Mouse (Mus musculus): Measurements from ENCODE around the gene Pip5k1c. TPM values are rescaled to one million over a fixed set of nuclear protein-coding genes. Genes with fewer than 3 reads are reported as not detected.

The Pip5k1c gene
- total RNA-seq (2015; ENCODE audit: low replicate concordance): 9.6 and 11.3 TPM in 2 replicates
- total RNA-seq (2017; ENCODE audit: low replicate concordance): 10.8 and 11.3 TPM in 2 replicates

DNA sequence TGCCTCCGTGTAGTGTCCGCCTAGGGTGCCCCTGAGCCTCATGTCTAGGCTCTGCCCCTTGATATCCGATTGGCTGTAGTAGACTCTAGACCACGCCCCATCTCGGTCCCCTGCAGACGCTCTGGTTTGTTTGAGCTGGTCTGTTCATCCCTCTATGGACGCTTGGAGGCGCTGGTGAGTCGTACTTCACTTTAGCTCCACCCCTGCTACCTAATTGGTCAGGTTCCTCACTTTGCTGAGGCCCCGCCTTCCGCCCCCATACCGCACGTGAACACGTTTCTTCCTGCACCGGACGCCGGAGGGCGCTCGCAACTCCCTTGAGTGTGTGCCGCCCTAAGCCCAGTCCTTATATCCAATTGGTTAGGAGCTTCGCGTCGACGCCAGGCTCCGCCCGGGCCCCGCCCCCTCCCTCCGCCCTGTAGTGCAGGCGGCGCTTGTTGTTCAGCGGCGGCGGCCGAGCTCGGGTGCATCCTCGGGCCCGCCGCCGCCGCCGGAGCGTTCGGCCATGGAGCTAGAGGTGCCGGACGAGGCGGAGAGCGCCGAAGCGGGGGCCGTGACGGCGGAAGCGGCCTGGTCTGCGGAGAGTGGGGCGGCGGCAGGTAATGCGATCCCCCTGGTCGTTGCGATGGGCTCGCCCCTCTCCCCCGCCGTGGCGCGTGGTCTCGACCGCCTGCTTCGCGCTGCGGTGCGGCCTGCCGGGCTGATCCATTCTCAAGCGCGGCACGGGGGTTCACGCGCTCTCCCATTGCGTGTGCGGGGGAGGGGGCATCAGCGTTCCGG, at the start of gene Pip5k1c:
Gene Pip5k1c (plus strand): TSS at position 410 of the 780 bp plus-strand sequence.
- ATAC-seq (replicated peaks; ENCODE audit: low FRiP score, poor library complexity, severe bottlenecking): peak; percentile 81

DNA sequence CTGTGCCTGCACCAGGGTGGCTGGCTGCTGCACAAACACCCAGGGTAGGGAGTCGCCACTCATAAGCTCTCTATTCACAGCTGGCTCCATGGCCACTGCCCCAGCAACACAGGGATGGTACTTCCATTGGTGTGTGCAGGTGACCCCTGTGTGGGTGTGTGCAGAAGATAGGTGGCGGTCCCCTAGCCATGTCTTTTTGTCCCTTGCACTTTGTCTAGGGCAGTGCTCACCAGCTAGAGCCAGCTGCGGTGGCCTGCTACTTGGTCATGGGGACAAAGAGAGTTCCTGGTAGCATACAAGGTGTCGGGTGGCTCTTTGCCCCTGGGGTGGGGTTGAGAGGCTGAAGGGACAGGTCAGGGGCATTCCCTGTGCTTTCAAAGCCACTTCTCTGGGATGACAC, 48.6 kb upstream of the Pip5k1c start:
- no peak for ATAC-seq (replicated peaks; ENCODE audit: low FRiP score, poor library complexity, severe bottlenecking)

DNA sequence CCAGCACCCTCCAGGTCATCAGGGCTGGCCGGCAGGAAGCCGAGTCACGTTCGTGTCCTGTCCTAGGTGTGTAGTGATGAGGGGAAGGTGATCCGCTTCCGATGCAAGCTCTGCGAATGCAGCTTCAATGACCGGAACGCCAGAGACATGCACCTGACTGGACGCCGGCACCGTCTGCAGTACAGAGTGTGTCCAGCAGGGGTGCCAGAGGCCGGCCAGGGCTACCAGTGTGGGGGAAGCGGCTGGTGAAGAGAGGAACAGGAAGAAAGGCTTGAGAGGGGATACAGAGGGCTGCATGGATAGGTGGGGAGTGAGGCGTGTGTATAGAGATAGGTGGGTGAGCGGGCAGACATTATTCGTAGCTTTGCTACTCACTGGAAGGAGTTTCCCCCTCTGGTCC, 48.2 kb upstream of the Pip5k1c start:
- ATAC-seq (replicated peaks; ENCODE audit: low FRiP score, poor library complexity, severe bottlenecking): peak; percentile 71

DNA sequence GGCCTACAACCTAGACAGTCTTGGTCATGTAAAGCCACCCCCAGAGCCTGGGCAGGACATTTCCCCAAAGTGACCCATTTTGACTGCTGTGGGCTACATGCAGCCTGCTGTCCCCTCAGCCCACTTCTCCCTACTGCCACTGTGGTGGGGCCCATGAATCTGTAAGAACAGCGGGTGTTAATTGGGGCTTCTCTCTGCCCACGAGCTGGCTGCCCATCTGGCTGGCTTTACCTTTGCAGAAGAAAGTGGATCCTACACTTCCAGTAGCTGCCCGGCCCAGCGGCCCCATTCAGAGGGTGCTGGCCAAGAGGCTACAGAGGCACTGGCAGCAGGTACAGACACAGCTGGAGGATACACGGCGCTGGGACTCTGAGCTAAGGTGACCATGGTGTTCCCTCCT, 47.6 kb upstream of the Pip5k1c start:
- ATAC-seq (replicated peaks; ENCODE audit: low FRiP score, poor library complexity, severe bottlenecking): no peak

DNA sequence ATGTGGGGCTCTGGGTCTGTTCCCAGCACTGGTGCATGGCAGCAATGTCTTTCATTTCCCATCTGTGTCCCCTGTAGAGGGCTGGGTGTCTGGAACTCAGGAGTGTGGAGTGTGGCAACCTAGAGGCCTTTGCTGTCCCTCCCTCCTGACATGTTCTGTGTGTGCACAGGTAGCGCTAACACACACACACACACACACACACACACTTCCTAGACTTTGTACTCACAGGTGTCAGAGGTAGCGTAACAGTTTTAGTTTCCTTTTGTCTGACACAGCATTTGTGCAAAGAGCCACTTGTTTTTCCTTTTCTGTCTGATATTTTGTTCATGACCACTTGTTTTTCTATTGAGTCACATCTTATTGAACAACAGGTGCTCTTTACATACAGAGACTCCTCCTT, 45.0 kb upstream of the Pip5k1c start:
- no peak for ATAC-seq (replicated peaks; ENCODE audit: low FRiP score, poor library complexity, severe bottlenecking)

DNA sequence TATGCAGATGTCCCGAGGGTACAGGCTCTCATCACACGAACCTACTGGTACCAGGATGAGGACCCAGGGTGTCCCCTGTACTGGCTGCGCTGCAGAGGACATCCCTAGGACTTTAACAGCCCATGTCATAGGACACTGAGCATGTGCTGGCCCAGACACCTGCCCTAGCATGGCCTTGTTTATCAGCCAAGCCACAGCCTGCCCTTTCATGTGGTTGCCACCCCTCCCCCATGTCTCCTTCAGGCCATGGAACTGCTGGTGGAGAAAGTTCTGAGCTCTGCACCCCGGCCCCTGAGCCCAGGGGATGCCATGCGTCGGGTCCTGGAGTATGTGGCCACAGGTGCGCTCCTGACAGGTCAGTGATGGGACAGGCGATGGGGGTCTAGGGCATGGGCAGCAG, 43.3 kb upstream of the Pip5k1c start:
- no peak for ATAC-seq (replicated peaks; ENCODE audit: low FRiP score, poor library complexity, severe bottlenecking)

DNA sequence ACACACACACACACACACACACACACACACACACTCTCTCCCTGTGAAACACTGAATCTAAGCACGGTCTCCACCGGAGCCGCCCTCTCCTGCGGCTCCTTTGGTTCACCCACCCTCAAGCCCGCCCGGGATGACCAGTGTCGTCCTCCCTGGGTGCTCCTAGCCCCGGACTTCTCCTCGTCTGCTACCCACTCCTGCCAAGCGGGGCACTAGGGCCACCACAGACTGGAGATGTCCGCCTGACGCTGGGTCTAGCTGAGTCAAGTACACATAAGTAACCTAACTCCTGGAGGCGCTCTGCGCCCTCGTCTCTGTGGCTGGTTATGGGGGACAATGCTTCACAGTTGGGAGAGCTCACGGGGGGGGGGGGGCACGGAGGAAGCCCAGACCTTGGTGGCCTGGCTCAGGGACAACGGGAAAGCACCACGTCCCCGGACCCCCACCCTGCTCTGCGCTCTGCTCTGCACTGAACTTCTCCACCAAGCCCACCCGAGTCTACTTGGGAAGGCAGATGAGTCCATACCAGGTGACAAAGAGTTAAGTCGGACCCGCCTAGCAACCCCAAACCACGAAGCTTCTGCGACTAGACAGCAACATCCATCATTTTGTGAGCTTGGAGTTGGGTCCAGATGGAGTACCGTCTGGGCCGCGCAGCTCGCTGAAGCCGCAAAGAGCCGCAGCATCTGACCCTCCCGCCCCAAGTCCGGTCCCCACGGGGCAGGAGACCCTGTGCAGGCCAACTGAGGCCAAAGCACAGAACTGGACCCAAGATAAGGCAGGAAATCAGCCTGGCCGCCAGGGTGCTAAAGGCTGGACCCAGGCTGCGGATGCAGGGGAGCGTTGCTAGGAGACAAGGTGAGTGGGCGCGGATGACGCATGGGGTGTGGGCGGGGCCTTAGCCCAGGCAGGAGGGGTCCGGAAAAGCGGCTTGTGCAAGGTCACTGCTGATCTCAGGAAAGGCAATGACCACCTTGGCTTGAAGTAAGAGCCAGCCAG, 40.0 kb upstream of the Pip5k1c start, which contains the start of gene Matk:
Gene Matk (plus strand): TSS at position 512 of the 996 bp plus-strand sequence.
- ATAC-seq (replicated peaks; ENCODE audit: low FRiP score, poor library complexity, severe bottlenecking): no peak

DNA sequence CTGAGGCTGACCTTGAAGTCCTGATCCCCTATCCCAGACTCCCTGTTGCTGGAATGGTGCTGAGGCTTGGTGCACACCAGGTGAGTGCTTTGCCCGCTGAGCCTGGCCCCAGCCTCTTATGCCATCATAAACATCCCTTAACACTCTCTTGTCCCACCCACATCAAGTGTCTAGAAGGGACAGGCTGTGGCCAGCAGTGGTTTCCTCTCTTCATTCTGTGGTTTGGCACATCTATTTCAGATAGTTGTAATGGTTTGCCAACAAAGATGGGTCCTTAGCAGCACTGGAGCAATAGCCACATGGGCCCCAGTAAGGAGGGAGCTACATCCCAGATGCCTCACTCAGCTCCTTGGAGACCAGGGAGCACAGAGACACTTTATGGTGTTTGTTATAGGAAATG, 37.9 kb upstream of the Pip5k1c start:
- no peak for ATAC-seq (replicated peaks; ENCODE audit: low FRiP score, poor library complexity, severe bottlenecking)

DNA sequence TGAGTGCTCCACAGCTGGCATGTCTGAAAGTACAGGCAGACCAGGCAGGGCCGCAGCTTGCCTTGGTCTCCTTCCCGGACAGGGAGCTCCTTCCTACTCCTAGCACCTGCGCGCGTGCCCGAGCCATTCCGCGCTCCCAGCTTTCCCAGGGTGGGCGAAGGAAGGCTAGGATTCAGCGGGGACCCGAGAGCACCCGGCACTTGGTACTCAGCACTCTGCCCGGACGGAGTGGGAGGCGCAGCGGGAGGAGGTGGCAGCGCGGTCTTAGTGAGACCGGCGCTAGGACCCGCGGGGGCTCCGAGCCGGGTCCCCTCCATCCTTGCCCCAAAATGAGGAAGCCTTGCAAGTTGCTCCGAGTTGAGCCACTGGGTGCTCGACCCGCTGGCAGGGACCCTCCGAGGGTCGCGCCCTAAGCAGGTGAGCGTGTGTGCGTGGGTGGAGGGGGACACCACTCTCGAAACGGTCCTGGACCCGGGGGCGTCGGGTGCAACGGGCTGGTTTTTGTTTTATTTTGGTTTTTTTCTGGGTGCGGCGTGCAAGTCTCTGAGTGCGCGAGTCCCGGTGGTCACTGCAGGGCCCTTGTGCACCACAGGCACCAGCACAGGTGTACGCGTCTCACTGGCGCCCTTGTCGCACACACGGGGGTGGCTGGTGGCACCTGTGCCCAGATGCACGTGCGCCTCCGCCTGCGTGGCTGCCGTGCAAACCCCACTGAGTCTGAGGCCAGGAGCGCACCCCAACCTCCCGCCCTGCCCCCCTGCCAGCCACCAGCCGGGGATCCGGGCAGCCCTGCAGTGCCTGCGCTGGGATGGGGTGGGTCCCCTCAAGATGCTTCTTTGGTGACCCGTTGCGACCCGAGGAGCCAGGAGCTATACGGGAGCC, 35.4 kb upstream of the Pip5k1c start:
- no peak for ATAC-seq (replicated peaks; ENCODE audit: low FRiP score, poor library complexity, severe bottlenecking)

DNA sequence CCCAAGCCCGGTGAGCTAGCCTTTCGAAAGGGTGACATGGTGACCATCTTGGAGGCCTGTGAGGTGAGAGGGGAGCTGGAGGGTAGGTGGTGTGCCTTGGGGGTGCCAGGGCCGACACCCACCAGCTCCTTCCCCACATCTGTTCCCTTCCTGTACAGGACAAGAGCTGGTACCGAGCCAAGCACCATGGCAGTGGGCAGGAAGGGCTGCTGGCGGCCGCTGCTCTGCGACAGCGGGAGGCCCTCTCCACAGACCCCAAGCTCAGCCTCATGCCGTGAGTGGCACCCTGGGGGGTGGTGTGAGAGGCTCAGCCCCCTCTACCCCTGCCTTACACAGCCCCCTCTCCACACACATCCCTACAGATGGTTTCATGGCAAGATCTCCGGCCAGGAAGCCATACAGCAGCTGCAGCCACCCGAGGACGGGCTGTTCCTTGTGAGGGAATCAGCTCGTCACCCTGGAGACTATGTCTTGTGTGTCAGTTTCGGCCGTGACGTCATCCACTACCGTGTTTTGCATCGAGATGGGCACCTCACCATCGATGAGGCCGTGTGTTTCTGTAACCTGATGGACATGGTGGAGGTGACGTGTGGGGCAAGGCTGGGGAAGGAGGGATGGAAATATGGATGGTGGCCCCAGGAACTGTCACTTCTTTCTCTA, 33.4 kb upstream of the Pip5k1c start:
- no peak for ATAC-seq (replicated peaks; ENCODE audit: low FRiP score, poor library complexity, severe bottlenecking)

DNA sequence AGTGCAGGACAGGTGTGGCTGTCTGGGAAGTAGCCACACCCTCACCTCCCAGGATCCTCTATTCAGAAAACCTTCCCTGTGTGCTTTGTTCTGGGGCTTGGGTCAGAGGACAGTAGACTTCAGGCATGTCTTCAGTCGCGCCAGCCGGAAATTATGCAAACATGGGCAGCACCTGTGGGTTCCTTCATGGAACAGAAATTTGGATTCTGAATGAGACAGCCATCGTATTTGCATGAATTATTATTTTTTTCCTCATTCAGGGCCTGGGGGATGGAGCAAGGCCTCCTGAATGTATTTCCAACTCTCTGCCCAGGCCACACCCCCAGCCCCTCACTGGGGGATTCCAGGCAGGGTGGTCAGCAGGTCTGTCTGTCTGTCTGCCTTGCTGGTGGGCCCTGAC, 31.7 kb upstream of the Pip5k1c start:
- ATAC-seq (replicated peaks; ENCODE audit: low FRiP score, poor library complexity, severe bottlenecking): no peak

DNA sequence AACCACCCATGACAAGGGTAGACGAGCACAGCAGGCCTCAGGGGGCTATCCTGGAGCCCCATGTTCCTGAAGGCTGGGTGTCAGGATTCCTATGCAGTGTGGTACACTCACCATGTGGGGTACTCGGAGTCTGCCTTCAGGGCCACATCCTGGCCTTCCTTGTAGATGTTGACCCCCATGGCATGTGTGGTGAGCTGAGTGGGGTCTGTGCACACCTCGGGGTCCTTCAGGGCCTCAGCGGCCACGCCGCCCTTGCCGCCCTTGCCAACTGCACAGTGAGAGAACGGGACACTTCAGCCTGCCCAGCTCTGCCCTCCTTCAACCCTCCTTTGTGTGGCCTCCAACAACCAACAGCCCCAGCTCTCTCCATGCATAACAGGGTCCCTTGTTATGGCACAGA, 27.2 kb upstream of the Pip5k1c start:
- no peak for ATAC-seq (replicated peaks; ENCODE audit: low FRiP score, poor library complexity, severe bottlenecking)

DNA sequence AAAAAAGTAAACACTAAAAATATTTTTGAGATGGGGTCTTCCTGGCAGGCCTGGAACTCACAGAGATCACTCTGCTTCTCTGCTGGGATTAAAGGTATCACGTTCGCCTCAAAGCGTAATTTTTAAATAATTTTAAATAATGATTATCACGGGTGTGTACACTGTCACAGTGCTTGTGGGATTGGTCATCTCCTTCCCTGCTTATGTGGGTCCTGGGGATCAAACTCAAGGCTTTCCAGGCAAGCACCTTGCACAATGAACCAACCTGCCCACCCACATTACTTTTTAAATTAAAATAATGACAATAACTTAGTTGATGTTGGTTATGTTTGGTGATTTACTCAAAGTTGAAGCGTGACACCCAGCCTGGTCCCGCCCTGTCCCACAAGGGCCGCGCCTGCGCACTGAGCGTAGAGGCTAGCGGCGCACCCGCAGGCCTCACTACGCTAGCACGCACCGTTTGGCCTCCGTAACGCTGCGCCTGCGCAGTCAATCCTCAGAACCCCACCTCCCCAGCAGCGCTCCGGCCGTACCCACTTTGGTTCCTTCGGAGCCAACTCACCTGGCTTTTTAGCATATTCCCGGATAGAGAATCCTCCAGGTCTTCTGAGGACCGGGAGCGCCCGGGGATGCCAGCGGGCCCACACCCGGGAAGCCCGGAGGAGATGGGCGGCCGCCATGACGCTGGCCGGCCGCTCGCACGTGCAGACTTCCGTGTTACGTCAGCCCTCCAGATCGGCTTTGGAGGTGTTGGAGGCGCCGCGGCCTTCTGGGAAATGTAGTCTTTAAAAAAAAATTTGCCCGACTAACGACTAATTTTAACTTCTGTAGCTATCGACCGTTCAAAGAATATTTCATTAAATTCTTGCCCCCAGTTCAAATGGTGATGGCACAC, 26.3 kb upstream of the Pip5k1c start, which contains the start of the genes Mrpl54 and Apba3:
Gene Mrpl54 (minus strand): TSS at position 724 of the 895 bp plus-strand sequence.
Gene Apba3 (plus strand): TSS at position 750 of the 895 bp plus-strand sequence.
- ATAC-seq (replicated peaks; ENCODE audit: low FRiP score, poor library complexity, severe bottlenecking): peak; percentile 87

DNA sequence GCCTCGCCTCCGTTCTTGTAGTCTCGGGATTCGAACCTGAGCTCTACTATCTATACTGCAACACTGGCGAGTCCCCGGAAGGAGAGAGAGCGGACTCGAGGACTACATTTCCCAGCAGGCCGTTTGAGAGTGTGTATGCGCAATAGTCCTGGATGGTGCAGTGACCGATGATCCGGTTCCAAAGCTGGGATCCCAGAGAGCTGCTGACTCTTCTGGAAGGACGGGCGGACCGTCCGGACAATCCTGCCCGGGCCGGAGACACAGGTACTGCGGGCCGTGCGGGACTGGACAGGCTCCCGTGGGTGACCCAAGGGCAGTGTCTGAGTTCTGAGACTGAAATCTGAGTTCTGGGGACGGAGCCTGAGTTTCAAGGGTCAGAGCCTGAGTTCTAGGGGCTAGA, 24.7 kb upstream of the Pip5k1c start:
- peak; percentile 42 for ATAC-seq (replicated peaks; ENCODE audit: low FRiP score, poor library complexity, severe bottlenecking)

DNA sequence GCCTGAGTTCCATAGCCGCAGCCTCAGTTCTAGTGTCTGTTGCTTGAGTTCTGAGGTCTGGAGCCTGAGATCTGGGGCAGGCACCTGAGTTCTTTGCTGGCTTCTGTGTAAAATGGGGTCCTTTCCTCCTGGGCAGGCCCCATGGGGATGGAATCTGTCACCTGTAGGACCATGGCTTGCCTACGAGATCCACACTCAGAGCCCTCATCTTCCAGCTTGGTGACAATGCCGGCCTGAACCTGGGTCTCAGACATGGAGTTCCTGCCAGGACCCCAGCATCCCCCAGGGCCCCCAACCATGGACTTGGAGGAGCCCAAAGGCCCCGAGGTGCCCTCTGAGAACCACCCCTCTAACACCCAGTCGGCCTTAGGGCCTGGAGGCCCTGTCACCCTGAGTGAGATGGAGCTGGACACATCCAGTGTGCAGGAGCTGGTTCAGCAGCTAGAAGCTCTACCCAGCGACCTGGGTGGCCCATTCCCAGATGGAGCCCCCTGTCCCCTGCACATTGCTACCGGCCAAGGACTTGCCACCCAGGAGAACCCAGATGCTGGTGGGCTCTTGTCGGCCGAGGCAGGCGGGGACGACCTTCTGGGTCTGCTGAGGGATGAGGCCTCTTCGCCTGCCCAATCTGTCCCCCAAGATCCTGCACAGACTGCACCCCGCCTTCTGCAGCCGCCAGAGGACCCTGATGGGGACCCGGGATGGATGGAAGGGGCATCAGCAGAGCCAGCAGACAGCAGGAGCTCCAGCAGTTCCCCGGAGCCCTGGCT, 23.9 kb upstream of the Pip5k1c start:
- ATAC-seq (replicated peaks; ENCODE audit: low FRiP score, poor library complexity, severe bottlenecking): no peak

DNA sequence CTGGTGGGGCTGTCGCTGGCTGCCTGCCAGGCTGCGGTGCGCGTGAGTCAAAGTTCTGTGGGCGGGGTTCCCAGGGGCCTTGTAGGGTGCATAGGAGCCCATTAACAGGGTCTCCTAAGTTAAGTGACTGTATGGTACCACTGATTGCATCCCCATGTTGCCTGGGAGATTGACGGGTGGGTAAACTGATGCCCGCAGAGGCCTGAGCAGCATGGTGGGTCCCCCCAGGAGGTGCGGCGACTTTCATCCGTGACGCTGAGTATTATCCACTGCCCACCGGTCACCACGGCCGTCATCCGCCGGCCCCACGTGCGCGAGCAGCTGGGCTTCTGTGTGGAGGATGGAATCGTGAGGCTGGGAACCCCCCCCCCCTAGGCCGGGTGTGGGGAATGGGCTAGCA, 20.4 kb upstream of the Pip5k1c start:
- no peak for ATAC-seq (replicated peaks; ENCODE audit: low FRiP score, poor library complexity, severe bottlenecking)

DNA sequence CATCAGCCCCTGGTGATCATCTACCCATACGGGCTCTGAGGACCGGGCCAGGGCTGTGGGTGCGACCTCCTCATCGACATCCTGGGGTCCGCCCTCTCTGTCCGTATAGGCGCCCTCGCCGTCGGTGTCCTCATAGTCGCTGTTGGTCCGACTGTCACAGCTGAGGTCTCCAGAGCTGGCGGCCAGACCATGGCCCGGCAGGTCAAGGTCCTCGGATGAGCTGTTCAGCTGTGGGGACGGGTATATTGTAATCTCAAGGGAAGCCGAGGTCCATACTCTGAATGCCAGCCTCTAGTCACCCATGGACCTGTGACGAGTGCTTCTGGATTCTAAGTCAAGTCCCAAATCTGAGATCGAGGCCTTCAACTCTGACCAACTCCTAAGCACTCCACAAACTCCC, 18.9 kb upstream of the Pip5k1c start:
- ATAC-seq (replicated peaks; ENCODE audit: low FRiP score, poor library complexity, severe bottlenecking): no peak
